Mouse (Mus musculus): Measurements from ENCODE around the gene Itpr3.

GRCm38 (mm10) chr17:27151411-27151810 is 94.3 kb downstream of the Itpr3 start:
- peak; percentile 80 for TF ChIP-seq CTCF (IDR thresholded peaks at IDR 0.05; ENCODE audit: low read depth)
- TF ChIP-seq EP300 (IDR thresholded peaks at IDR 0.05; ENCODE audit: low read depth): no peak

Data from liver, postnatal 0 days (tissue).